Mouse (Mus musculus) brain, embryonic 14.5 days (tissue): ENCODE data around the gene Oaz1.

ENCODE experiments used
- CTCF ChIP-seq: fragments of 200-500 bp; IDR thresholded peaks from 2 replicates; pipeline ENCODE4 v1.5.1; 2012; ENCODE audit warnings: inconsistent platforms, mild to moderate bottlenecking, moderate library complexity, borderline replicate concordance; ENCODE audit not compliant: insufficient read depth, insufficient read length; ENCODE audit errors: extremely low read depth
- POLR2A ChIP-seq: fragments of 200-500 bp; IDR thresholded peaks from 2 replicates; pipeline ENCODE4 v1.6.1; 2012; ENCODE audit warnings: mild to moderate bottlenecking, inconsistent platforms, borderline replicate concordance; ENCODE audit not compliant: poor library complexity, insufficient read depth, insufficient read length, severe bottlenecking; ENCODE audit errors: extremely low read depth

GRCm38 (mm10) chr10:80856908-80857307 lies 30.5 kb downstream of the Oaz1 start:
- TF ChIP-seq CTCF, result no peak
- TF ChIP-seq POLR2A, result no peak
